Mouse (Mus musculus): ENCODE data around the gene Bag6. TPM values are rescaled to one million over a fixed set of nuclear protein-coding genes. Genes with fewer than 3 reads are reported as not detected.

The Bag6 gene
- polyA plus RNA-seq, 1 experiment from 2014 or later: 77.6 TPM

DNA sequence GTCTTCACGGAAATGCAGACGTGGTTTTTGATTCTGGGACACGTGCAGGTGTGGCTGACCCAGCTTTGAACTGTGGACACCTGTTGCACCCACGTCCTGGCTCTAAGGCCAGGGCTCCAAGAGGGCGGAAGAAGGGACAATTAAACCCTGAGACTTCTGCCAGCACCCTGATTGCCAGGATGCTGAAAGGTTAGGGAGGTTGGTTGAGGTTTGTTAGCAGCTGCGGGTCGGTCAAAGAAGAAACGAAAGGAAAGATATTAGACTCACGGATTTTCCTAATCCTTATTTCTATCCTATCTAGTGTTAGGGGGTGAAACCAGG lies 61.3 kb downstream of the Bag6 start:
- no peak overlapping the region for H3K27ac ChIP-seq
- H3K9me3 ChIP-seq: no peaks in the 10 kb centered on the region
- 32% methylated on average over 9 of the region's 9 CpGs for WGBS
- H3K36me3 ChIP-seq: no peaks in the 10 kb centered on the region
- H3K27me3 ChIP-seq (ENCODE audit: insufficient read depth, poor library complexity, severe bottlenecking): peaks cover 78% of the 10 kb centered on the region
- H3K4me1 ChIP-seq (replicated peaks): peaks cover 26% of the 10 kb centered on the region
- no peak for DNase-seq (ENCODE audit: low spot score)
- H3K4me3 ChIP-seq: peak overlapping the region; percentile 56

Other genes starting within 250 kb of the Bag6 start
- gene C2, start 236.9 kb upstream of the Bag6 start, polyA plus RNA-seq (2016; fragmentation: Nextera tagmentation; extraction: Ambion mirVana): 0.58 and 1.0 TPM in 2 replicates
- 98.2 and 100 TPM in 2 replicates for gene Ehmt2, start 236.7 kb upstream of the Bag6 start, polyA plus RNA-seq (2016; fragmentation: Nextera tagmentation; extraction: Ambion mirVana)
- gene Slc44a4, start 220.7 kb upstream of the Bag6 start, polyA plus RNA-seq (2016; fragmentation: Nextera tagmentation; extraction: Ambion mirVana): 0.41 TPM in 1 of 2 replicates, not detected in the other
- 16.2 and 20.7 TPM in 2 replicates for gene Neu1, start 203.9 kb upstream of the Bag6 start, polyA plus RNA-seq (2016; fragmentation: Nextera tagmentation; extraction: Ambion mirVana)
- gene Hspa1b, start 175.9 kb upstream of the Bag6 start, polyA plus RNA-seq (2016; fragmentation: Nextera tagmentation; extraction: Ambion mirVana): 0.09 and 0.20 TPM in 2 replicates
- 0.42 TPM in 1 of 2 replicates, not detected in the other for gene Gm20481, start 165.3 kb upstream of the Bag6 start, polyA plus RNA-seq (2016; fragmentation: Nextera tagmentation; extraction: Ambion mirVana)
- 0.90 and 1.7 TPM in 2 replicates for gene Hspa1a, start 163.0 kb upstream of the Bag6 start, polyA plus RNA-seq (2016; fragmentation: Nextera tagmentation; extraction: Ambion mirVana)
- gene Hspa1l, start 162.5 kb upstream of the Bag6 start, polyA plus RNA-seq (2016; fragmentation: Nextera tagmentation; extraction: Ambion mirVana): 0.76 and 0.78 TPM in 2 replicates
- 278 and 314 TPM in 2 replicates for gene Lsm2, start 153.3 kb upstream of the Bag6 start, polyA plus RNA-seq (2016; fragmentation: Nextera tagmentation; extraction: Ambion mirVana)
- 176 and 199 TPM in 2 replicates for gene Vars, start 134.2 kb upstream of the Bag6 start, polyA plus RNA-seq (2016; fragmentation: Nextera tagmentation; extraction: Ambion mirVana)
- 0.10 and 0.24 TPM in 2 replicates for gene Vwa7, start 118.6 kb upstream of the Bag6 start, polyA plus RNA-seq (2016; fragmentation: Nextera tagmentation; extraction: Ambion mirVana)
- gene Sapcd1, start 107.2 kb upstream of the Bag6 start, polyA plus RNA-seq (2016; fragmentation: Nextera tagmentation; extraction: Ambion mirVana): 5.2 and 5.6 TPM in 2 replicates
- 3.9 and 6.4 TPM in 2 replicates for gene Msh5, start 88.4 kb upstream of the Bag6 start, polyA plus RNA-seq (2016; fragmentation: Nextera tagmentation; extraction: Ambion mirVana)
- 232 and 239 TPM in 2 replicates for gene Clic1, start 85.2 kb upstream of the Bag6 start, polyA plus RNA-seq (2016; fragmentation: Nextera tagmentation; extraction: Ambion mirVana)
- gene Ddah2, start 76.1 kb upstream of the Bag6 start, polyA plus RNA-seq (2016; fragmentation: Nextera tagmentation; extraction: Ambion mirVana): 536 and 664 TPM in 2 replicates
- 0.20 and 0.27 TPM in 2 replicates for gene Ly6g6c, start 69.8 kb upstream of the Bag6 start, polyA plus RNA-seq (2016; fragmentation: Nextera tagmentation; extraction: Ambion mirVana)
- gene Mpig6b, start 69.0 kb upstream of the Bag6 start, polyA plus RNA-seq (2016; fragmentation: Nextera tagmentation; extraction: Ambion mirVana): 0.76 and 1.1 TPM in 2 replicates
- gene Ly6g6e, start 58.3 kb upstream of the Bag6 start, polyA plus RNA-seq (2016; fragmentation: Nextera tagmentation; extraction: Ambion mirVana): 0.76 and 0.97 TPM in 2 replicates
- gene Ly6g6d, start 57.1 kb upstream of the Bag6 start, polyA plus RNA-seq (2016; fragmentation: Nextera tagmentation; extraction: Ambion mirVana): 2.1 and 2.4 TPM in 2 replicates
- 0.67 and 0.80 TPM in 2 replicates for gene Ly6g6f, start 49.6 kb upstream of the Bag6 start, polyA plus RNA-seq (2016; fragmentation: Nextera tagmentation; extraction: Ambion mirVana)
- gene Abhd16a, start 45.9 kb upstream of the Bag6 start, polyA plus RNA-seq (2016; fragmentation: Nextera tagmentation; extraction: Ambion mirVana): 58.2 and 67.1 TPM in 2 replicates
- not detected in 2 replicates for gene Ly6g5c, start 26.9 kb upstream of the Bag6 start, polyA plus RNA-seq (2016; fragmentation: Nextera tagmentation; extraction: Ambion mirVana)
- 0.90 and 1.7 TPM in 2 replicates for gene Ly6g5b, start 19.8 kb upstream of the Bag6 start, polyA plus RNA-seq (2016; fragmentation: Nextera tagmentation; extraction: Ambion mirVana)
- 33.1 and 33.5 TPM in 2 replicates for gene Gpank1, start 13.7 kb upstream of the Bag6 start, polyA plus RNA-seq (2016; fragmentation: Nextera tagmentation; extraction: Ambion mirVana)
- gene Csnk2b, start 13.1 kb upstream of the Bag6 start, polyA plus RNA-seq (2016; fragmentation: Nextera tagmentation; extraction: Ambion mirVana): 303 and 328 TPM in 2 replicates
- 10.0 and 10.2 TPM in 2 replicates for gene D17H6S53E, start 8.8 kb upstream of the Bag6 start, polyA plus RNA-seq (2016; fragmentation: Nextera tagmentation; extraction: Ambion mirVana)
- 0.16 and 0.49 TPM in 2 replicates for gene Apom, start 3.1 kb upstream of the Bag6 start, polyA plus RNA-seq (2016; fragmentation: Nextera tagmentation; extraction: Ambion mirVana)
- 193 and 221 TPM in 2 replicates for gene Prrc2a, start 29.7 kb downstream of the Bag6 start, polyA plus RNA-seq (2016; fragmentation: Nextera tagmentation; extraction: Ambion mirVana)
- gene Aif1, start 40.9 kb downstream of the Bag6 start, polyA plus RNA-seq (2016; fragmentation: Nextera tagmentation; extraction: Ambion mirVana): 4.2 and 6.5 TPM in 2 replicates
- 4.8 and 11.9 TPM in 2 replicates for gene Lst1, start 53.3 kb downstream of the Bag6 start, polyA plus RNA-seq (2016; fragmentation: Nextera tagmentation; extraction: Ambion mirVana)
- 0.17 and 0.19 TPM in 2 replicates for gene Ltb, start 59.3 kb downstream of the Bag6 start, polyA plus RNA-seq (2016; fragmentation: Nextera tagmentation; extraction: Ambion mirVana)
- gene Tnf, start 66.8 kb downstream of the Bag6 start, polyA plus RNA-seq (2016; fragmentation: Nextera tagmentation; extraction: Ambion mirVana): not detected in 2 replicates
- not detected in 2 replicates for gene Lta, start 70.2 kb downstream of the Bag6 start, polyA plus RNA-seq (2016; fragmentation: Nextera tagmentation; extraction: Ambion mirVana)
- 0.42 and 0.46 TPM in 2 replicates for gene Gm16181, start 85.7 kb downstream of the Bag6 start, polyA plus RNA-seq (2016; fragmentation: Nextera tagmentation; extraction: Ambion mirVana)
- 7.6 and 12.9 TPM in 2 replicates for gene Atp6v1g2, start 98.5 kb downstream of the Bag6 start, polyA plus RNA-seq (2016; fragmentation: Nextera tagmentation; extraction: Ambion mirVana)
- gene Nfkbil1, start 100.6 kb downstream of the Bag6 start, polyA plus RNA-seq (2016; fragmentation: Nextera tagmentation; extraction: Ambion mirVana): 10.2 and 11.6 TPM in 2 replicates
- 661 and 692 TPM in 2 replicates for gene Ddx39b, start 106.6 kb downstream of the Bag6 start, polyA plus RNA-seq (2016; fragmentation: Nextera tagmentation; extraction: Ambion mirVana)
- gene H2-D1, start 127.6 kb downstream of the Bag6 start, polyA plus RNA-seq (2016; fragmentation: Nextera tagmentation; extraction: Ambion mirVana): 54.3 and 60.1 TPM in 2 replicates
- gene H2-Q1, start 185.2 kb downstream of the Bag6 start, polyA plus RNA-seq (2016; fragmentation: Nextera tagmentation; extraction: Ambion mirVana): not detected in 2 replicates
- 0.73 and 0.76 TPM in 2 replicates for gene H2-Q2, start 207.1 kb downstream of the Bag6 start, polyA plus RNA-seq (2016; fragmentation: Nextera tagmentation; extraction: Ambion mirVana)
- 2.2 and 2.9 TPM in 2 replicates for gene H2-Q4, start 244.4 kb downstream of the Bag6 start, polyA plus RNA-seq (2016; fragmentation: Nextera tagmentation; extraction: Ambion mirVana)